In genomic region chr17:46306956-46307355, GRCm38 (mm10) we compare ENCODE assay signal across 36 mouse cellular contexts. TPM values are rescaled to one million over a fixed set of nuclear protein-coding genes. Genes with fewer than 3 reads are reported as not detected.
"Had no signal": no experiment of that assay in that cellular context is flagged by ENCODE, and none has a peak within 500 bp of the region (broad histone marks: within the 10 kb centered on the region; RNA-seq: fewer than 3 reads in every experiment).

No protein-coding gene starts in this region.

- H3K4me3 ChIP-seq: limb, embryonic 10.5 days; limb, embryonic 12.5 days; limb, embryonic 13.5 days; limb, embryonic 15.5 days; liver, embryonic 12.5 days; liver, embryonic 13.5 days; liver, embryonic 15.5 days; lung, embryonic 15.5 days; megakaryocyte, embryonic 14.5 days; midbrain, embryonic 10.5 days; midbrain, embryonic 12.5 days; midbrain, embryonic 13.5 days; midbrain, embryonic 15.5 days; myocyte had no signal

- H3K27ac ChIP-seq: limb, embryonic 10.5 days; limb, embryonic 12.5 days; limb, embryonic 13.5 days; limb, embryonic 15.5 days; liver, embryonic 12.5 days; liver, embryonic 13.5 days; liver, embryonic 14.5 days; liver, embryonic 15.5 days; lung, embryonic 15.5 days; macrophage; midbrain, embryonic 10.5 days; midbrain, embryonic 12.5 days; midbrain, embryonic 13.5 days; midbrain, embryonic 15.5 days had no signal

- H3K36me3 ChIP-seq: limb, embryonic 10.5 days; liver, embryonic 12.5 days; liver, embryonic 13.5 days; liver, embryonic 15.5 days; lung, embryonic 15.5 days had no signal

- DNase-seq: left cerebral cortex, postnatal 4 days; liver; liver, embryonic 13.5 days; liver, postnatal 0 days; lung, adult 18-20 months; lung, adult 2 months; lung, embryonic 14.5 days; lung, postnatal 10 days; lung, postnatal 14 days; lung, postnatal 36 days; lung, postnatal 4 days; midbrain, embryonic 14.5 days had no signal

- ATAC-seq: liver, embryonic 12.5 days; liver, postnatal 0 days; lung, postnatal 0 days; midbrain, embryonic 13.5 days; midbrain, embryonic 15.5 days; midbrain, embryonic 16.5 days had no signal

- H3K4me1 ChIP-seq: limb, embryonic 12.5 days; limb, embryonic 13.5 days; limb, embryonic 15.5 days; liver, embryonic 12.5 days; liver, embryonic 13.5 days; liver, embryonic 15.5 days; lung, embryonic 15.5 days; midbrain, embryonic 10.5 days; midbrain, embryonic 12.5 days; midbrain, embryonic 13.5 days; midbrain, embryonic 15.5 days had no signal

- H3K9me3 ChIP-seq: limb, embryonic 10.5 days; limb, embryonic 12.5 days; limb, embryonic 13.5 days; limb, embryonic 15.5 days; liver, embryonic 12.5 days; liver, embryonic 13.5 days; liver, embryonic 15.5 days; lung, embryonic 15.5 days; megakaryocyte, embryonic 14.5 days; midbrain, embryonic 10.5 days; midbrain, embryonic 12.5 days; midbrain, embryonic 13.5 days; midbrain, embryonic 15.5 days had no signal

- H3K4me2 ChIP-seq: limb, embryonic 12.5 days; limb, embryonic 13.5 days; limb, embryonic 15.5 days; liver, embryonic 11.5 days; liver, embryonic 12.5 days; liver, embryonic 13.5 days; liver, embryonic 15.5 days; lung, embryonic 14.5 days; lung, embryonic 15.5 days; midbrain, embryonic 11.5 days; midbrain, embryonic 12.5 days; midbrain, embryonic 13.5 days; midbrain, embryonic 15.5 days had no signal

- H3K27me3 ChIP-seq: limb, embryonic 13.5 days; limb, embryonic 15.5 days; liver, embryonic 13.5 days; liver, embryonic 15.5 days; lung, embryonic 15.5 days; midbrain, embryonic 12.5 days; midbrain, embryonic 13.5 days; midbrain, embryonic 15.5 days had no signal

- H3K9ac ChIP-seq: limb, embryonic 12.5 days; limb, embryonic 13.5 days; limb, embryonic 15.5 days; liver, embryonic 12.5 days; liver, embryonic 13.5 days; liver, embryonic 14.5 days; liver, embryonic 15.5 days; liver, postnatal 0 days; lung, embryonic 14.5 days; lung, embryonic 15.5 days; midbrain, embryonic 12.5 days; midbrain, embryonic 13.5 days; midbrain, embryonic 15.5 days had no signal

RNA-seq across cellular contexts. Expression of gene Dlk2, which starts 9.7 kb away (rescaled TPM):
- total RNA-seq: liver, adult 2 months; megakaryocyte progenitor cell, adult 5-6 weeks; megakaryocyte, adult 5-6 weeks; megakaryocyte-erythroid progenitor cell, adult 5-6 weeks; monocyte, adult 5-6 weeks had no signal
- polyA plus RNA-seq: liver, adult 2 months; liver, embryonic 12.5 days; liver, embryonic 15.5 days; liver, postnatal 0 days; macrophage had no signal

RNA-seq across cellular contexts. Expression of gene Lrrc73, which starts 53.6 kb away (rescaled TPM):
- total RNA-seq: liver, adult 2 months; monocyte, adult 5-6 weeks had no signal
- polyA plus RNA-seq: liver, embryonic 15.5 days; liver, postnatal 0 days; macrophage had no signal
